Mouse (Mus musculus) cortical plate, adult 2 months (tissue): ENCODE results near the gene Bend5. TPM values are rescaled to one million over a fixed set of nuclear protein-coding genes. Genes with fewer than 3 reads are reported as not detected.

Experiments used
- H3K27ac ChIP-seq: fragments of 200-500 bp; 2 replicates; pipeline ENCODE4 v1.5.1; 2012; ENCODE audit warnings: low read length, control low read depth, inconsistent platforms; ENCODE audit not compliant: insufficient read depth
- H3K4me1 ChIP-seq: fragments of 200-500 bp; 2 replicates; pipeline ENCODE4 v1.6.1; 2011; ENCODE audit warnings: low read length; ENCODE audit not compliant: control insufficient read depth, insufficient read depth
- H3K4me3 ChIP-seq: fragments of 200-500 bp; 2 replicates; pipeline ENCODE4 v1.5.1; 2011; ENCODE audit warnings: mild to moderate bottlenecking, low read length, control low read depth; ENCODE audit not compliant: insufficient read depth
- CTCF ChIP-seq: fragments of 200-500 bp; IDR thresholded peaks from 2 replicates; pipeline ENCODE4 v1.5.1; 2011; ENCODE audit warnings: mild to moderate bottlenecking, control low read depth, low read length; ENCODE audit not compliant: insufficient read depth; ENCODE audit errors: extremely low read depth
- POLR2A ChIP-seq: fragments of 200-500 bp; IDR thresholded peaks from 2 replicates; pipeline ENCODE4 v1.6.1; 2011; ENCODE audit warnings: mild to moderate bottlenecking, low read length, control low read depth; ENCODE audit not compliant: insufficient read depth; ENCODE audit errors: extremely low read depth
- polyA plus RNA-seq: library from polyadenylated mRNA; depleted of rRNA; stranded (reverse); fragments of >200 nt; gene quantifications from 2 replicates; pipeline ENCODE4 v1.2.3, GENCODE M21; 2012

Gene Bend5
- polyA plus RNA-seq, 1 experiment = 15.5 TPM

- H3K4me1 ChIP-seq = peaks cover 7% of the 10 kb centered on the region
- H3K4me3 ChIP-seq = no peak overlapping the region
- TF ChIP-seq POLR2A (no peak), CTCF (no peak)
- H3K27ac ChIP-seq = no peak overlapping the region
Measured at GRCm38 (mm10) chr4:111451283-111451918, 36.6 kb downstream of the Bend5 start.

DNA sequence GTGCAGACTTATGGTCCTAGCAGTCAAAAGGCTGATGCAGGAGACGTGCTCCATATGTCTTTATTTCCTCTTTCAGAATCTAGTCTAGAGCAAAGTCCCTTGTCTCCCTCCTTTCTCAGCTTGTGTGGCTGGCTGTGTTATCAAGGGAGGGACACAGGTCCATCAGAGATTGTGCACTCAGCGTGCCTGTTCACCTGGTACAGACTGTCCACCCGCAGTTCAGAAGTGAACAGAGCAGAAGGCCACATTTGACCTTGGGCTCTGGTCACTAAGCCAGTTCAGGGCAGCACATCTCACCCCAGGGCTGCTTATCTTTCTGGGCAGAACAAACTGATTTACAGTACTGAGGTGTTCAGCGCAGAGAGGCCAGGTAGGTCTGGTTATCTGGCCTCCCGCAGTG, 37.4 kb downstream of the Bend5 start:
- Histone ChIP-seq H3K27ac (no peak overlapping the region), H3K4me1 (peaks cover 7% of the 10 kb centered on the region), H3K4me3 (no peak overlapping the region)
- TF ChIP-seq POLR2A (no peak), CTCF (no peak)

DNA sequence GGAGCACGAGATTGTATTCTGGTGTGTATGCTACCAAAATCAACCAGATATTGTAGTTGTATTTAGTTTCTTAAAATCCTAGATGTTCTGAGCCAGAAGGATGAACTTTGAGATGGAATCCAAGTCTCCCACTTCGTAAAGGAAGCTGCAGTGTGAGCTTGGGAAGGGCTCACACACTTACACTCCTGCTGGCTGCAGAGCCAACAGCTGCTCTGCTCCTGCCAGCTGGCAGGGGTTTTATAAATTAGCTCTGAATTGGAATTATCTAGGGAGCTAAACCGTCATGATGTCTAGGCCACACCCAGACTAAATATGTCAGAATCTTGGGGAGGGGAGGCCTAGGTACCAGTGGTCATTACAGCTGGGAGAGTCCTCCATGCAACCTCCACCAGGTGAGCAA, 38.5 kb downstream of the Bend5 start:
- H3K27ac ChIP-seq = no peak overlapping the region
- no peak overlapping the region for H3K4me3 ChIP-seq
- no peak for TF ChIP-seq CTCF
- TF ChIP-seq POLR2A = no peak
- peaks cover 7% of the 10 kb centered on the region for H3K4me1 ChIP-seq

DNA sequence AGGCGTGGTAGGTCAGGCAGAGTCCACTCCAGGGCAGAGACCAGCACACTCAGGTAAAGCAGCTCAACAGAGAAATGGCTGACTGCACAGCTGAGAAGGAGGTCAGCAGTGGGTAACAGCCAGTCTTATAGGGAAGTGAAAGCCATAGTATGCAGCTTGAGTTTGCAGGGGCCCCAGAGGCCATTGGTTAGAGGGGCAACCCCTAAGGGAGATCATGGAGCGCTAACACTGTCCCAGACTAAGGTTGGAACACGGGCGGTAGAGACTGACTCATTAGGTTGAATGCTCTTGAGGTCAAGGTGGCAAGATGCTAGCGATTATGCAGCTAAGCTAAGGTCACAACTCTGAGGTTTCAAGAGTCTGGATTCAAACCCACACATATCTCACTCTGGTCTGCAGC, 40.8 kb downstream of the Bend5 start:
- no peak overlapping the region for H3K27ac ChIP-seq
- no peak overlapping the region for H3K4me3 ChIP-seq
- H3K4me1 ChIP-seq = no peaks in the 10 kb centered on the region
- TF ChIP-seq CTCF (no peak), POLR2A (no peak)

- no peak for TF ChIP-seq POLR2A
- TF ChIP-seq CTCF = no peak
- Histone ChIP-seq H3K4me1 (no peaks in the 10 kb centered on the region), H3K4me3 (no peak overlapping the region), H3K27ac (no peak overlapping the region)
Measured at GRCm38 (mm10) chr4:111457568-111457967, 42.8 kb downstream of the Bend5 start.

DNA sequence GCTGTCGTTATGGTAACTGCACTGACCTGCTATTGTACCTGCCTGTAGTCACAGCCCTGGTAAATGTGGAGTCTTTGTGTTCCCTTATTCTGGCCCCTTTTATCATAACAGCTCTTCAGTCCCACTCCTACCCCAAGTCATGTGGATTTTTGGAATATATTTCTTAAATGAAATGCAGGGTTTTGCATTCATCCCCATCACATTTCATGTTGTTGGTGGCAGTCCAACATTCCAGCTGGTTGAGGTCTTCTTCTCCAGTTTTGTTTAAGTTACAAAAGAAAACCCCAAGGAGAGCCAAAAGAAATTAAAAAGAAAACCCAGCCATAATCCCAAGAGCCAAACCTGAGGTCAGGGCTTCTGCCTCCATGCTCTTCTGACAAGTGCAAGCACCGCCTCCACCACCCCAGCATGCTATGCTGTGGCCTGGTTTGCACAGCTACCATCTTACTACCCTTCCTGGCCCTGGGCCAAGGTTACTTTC, 52.5 kb downstream of the Bend5 start:
- H3K4me3 ChIP-seq = no peak overlapping the region
- no peak overlapping the region for H3K27ac ChIP-seq
- TF ChIP-seq POLR2A = no peak
- no peak for TF ChIP-seq CTCF
- H3K4me1 ChIP-seq = peaks cover 3% of the 10 kb centered on the region; the same call in 1 of the 2 replicates

- Histone ChIP-seq H3K4me1 (peaks cover 3% of the 10 kb centered on the region; the same call in 1 of the 2 replicates), H3K27ac (no peak overlapping the region), H3K4me3 (no peak overlapping the region)
- TF ChIP-seq CTCF (no peak), POLR2A (no peak)
Measured at GRCm38 (mm10) chr4:111467796-111468195, 53.0 kb downstream of the Bend5 start.

- TF ChIP-seq CTCF = no peak
- TF ChIP-seq POLR2A = no peak
- Histone ChIP-seq H3K4me1 (peaks cover 3% of the 10 kb centered on the region; the same call in 1 of the 2 replicates), H3K4me3 (no peak overlapping the region), H3K27ac (no peak overlapping the region)
Measured at GRCm38 (mm10) chr4:111469847-111470246, 55.0 kb downstream of the Bend5 start.

DNA sequence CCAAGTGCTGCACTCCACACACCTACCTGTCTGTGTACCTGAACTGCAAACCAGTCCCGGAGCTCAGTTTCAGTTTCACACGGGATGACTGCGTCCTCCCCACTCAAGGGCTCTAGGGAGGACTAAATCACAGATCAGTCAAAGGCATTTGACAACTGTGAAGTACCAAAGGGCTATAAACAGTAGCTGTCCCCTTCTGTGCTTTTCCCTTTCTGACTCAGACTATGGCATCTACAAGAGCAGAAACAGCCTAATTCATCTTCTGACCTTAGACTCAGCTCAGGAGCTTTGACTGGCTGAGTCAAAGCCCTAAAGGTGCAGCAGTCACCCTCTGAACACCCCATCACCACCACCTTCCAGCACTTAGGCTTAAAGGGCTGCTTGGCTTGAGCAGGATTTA, 56.9 kb downstream of the Bend5 start:
- TF ChIP-seq POLR2A (no peak), CTCF (no peak)
- no peak overlapping the region for H3K27ac ChIP-seq
- H3K4me3 ChIP-seq = no peak overlapping the region

DNA sequence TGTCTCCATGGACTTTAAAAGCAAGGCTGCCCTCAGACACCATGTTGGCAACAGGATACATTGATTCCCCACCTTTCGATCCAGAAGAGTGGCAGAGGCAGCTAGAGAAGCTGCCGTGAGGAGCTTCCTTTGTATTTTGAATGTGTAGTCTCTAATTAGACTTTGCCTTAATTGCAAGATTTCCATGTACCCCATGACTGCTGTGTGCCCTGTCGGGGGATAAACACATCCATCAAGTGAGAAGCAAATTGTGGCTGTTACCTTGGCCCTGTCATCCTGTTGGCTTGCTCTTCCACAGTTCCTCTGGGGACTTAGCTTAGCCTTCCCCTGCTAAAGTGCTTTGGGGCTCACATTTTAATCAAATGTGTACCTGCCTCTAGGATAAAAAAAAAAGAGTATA, 57.7 kb downstream of the Bend5 start:
- Histone ChIP-seq H3K27ac (no peak overlapping the region), H3K4me3 (no peak overlapping the region), H3K4me1 (no peaks in the 10 kb centered on the region)
- no peak for TF ChIP-seq CTCF
- no peak for TF ChIP-seq POLR2A

More for the DNA sequence above, 56.9 kb downstream of the Bend5 start:
- H3K4me1 ChIP-seq = peaks cover 3% of the 10 kb centered on the region; the same call in 1 of the 2 replicates
